ENCODE assay signal across 19 mouse cellular contexts in the genomic region with DNA sequence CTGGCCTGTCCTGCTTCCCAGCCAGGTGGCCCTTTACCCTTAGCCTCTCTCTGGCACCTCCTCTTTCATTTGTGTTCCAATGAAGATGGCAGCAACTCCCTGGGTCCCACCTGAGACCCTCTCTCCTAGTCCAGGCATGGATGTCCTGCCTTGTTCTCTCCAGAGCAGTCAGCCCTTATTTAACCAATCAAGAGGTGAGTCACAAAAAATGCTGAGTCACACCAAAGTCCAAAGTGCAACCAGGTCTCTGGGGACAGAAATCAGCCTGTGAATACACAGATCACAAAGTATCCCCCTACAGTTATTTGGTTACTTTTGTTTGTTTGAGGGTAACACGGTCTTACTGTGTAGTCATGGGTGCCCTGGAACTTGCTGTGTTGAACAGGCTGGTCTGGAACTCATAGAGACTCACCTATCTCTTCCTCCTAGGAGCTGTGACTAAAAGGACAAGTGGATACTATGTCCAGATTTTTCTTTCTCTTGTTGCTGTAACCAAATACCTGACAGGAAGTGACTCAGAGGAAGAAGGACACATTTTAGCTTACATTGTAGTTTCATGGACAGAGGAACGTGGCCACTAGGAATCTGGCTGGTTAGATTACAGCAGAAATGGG. TPM values are rescaled to one million over a fixed set of nuclear protein-coding genes. Genes with fewer than 3 reads are reported as not detected.
DNase-seq lines count a peak whose midpoint lies in the region; ATAC-seq lines count a peak whose summit lies in the region.
"Had no signal": no experiment of that assay in that cellular context is flagged by ENCODE, and none has a peak within 500 bp of the region (broad histone marks: within the 10 kb centered on the region; RNA-seq: fewer than 3 reads in every experiment).

No protein-coding gene starts in this region.

- 0 out of 2 replicates have a peak, but pooled peaks have one; percentile 36 for ATAC-seq in liver, embryonic 13.5 days (ENCODE audit: low read depth)
- ATAC-seq in liver, embryonic 11.5 days (replicated peaks; ENCODE audit: low FRiP score), result no peak
- ATAC-seq in midbrain, embryonic 16.5 days, result no peak
- ATAC-seq: forebrain, embryonic 14.5 days; midbrain, embryonic 15.5 days had no signal

- H3K4me1 ChIP-seq in liver, embryonic 13.5 days (replicated peaks), result 0 out of 2 replicates have a peak, but pooled peaks cover 2% of the 10 kb centered on the region
- H3K4me1 ChIP-seq in liver, embryonic 11.5 days (replicated peaks; ENCODE audit: control insufficient read depth, insufficient read depth, low read length), result no peaks in the 10 kb centered on the region
- H3K4me1 ChIP-seq in midbrain, embryonic 16.5 days (ENCODE audit: control insufficient read depth, insufficient read depth, low read length), result peaks cover 9% of the 10 kb centered on the region; the same call in 1 of the 2 replicates
- H3K4me1 ChIP-seq: kidney, embryonic 15.5 days; limb, embryonic 12.5 days; lung, embryonic 15.5 days had no signal

- no peaks in the 10 kb centered on the region for H3K27me3 ChIP-seq in liver, embryonic 13.5 days
- H3K27me3 ChIP-seq in liver, embryonic 11.5 days (replicated peaks; ENCODE audit: control insufficient read depth, insufficient read depth, low read length), result no peaks in the 10 kb centered on the region
- H3K27me3 ChIP-seq in midbrain, embryonic 16.5 days (ENCODE audit: control insufficient read depth, insufficient read depth, low read depth, low read length), result no peaks in the 10 kb centered on the region
- H3K27me3 ChIP-seq: kidney, embryonic 15.5 days; limb, embryonic 12.5 days; lung, embryonic 15.5 days; midbrain, embryonic 15.5 days had no signal

- H3K4me3 ChIP-seq in liver, embryonic 13.5 days (replicated peaks), result no peak overlapping the region
- no peak overlapping the region for H3K4me3 ChIP-seq in liver, embryonic 11.5 days (ENCODE audit: low read depth, low read length)
- no peak overlapping the region for H3K4me3 ChIP-seq in midbrain, embryonic 16.5 days (ENCODE audit: low read depth, low read length)
- H3K4me3 ChIP-seq: kidney, embryonic 15.5 days; layer of hippocampus, adult 2 months; limb, embryonic 12.5 days; lung, embryonic 15.5 days; midbrain, embryonic 15.5 days had no signal

- H3K4me2 ChIP-seq in liver, embryonic 13.5 days, result no peak overlapping the region
- H3K4me2 ChIP-seq in liver, embryonic 11.5 days, result no peak overlapping the region
- no peak overlapping the region for H3K4me2 ChIP-seq in midbrain, embryonic 16.5 days (ENCODE audit: low read length)
- H3K4me2 ChIP-seq: heart, embryonic 11.5 days; kidney, embryonic 15.5 days; limb, embryonic 12.5 days; lung, embryonic 15.5 days; midbrain, embryonic 15.5 days had no signal

- no peak overlapping the region for H3K27ac ChIP-seq in liver, embryonic 13.5 days
- H3K27ac ChIP-seq in liver, embryonic 11.5 days (ENCODE audit: low read depth, low read length), result no peak overlapping the region
- H3K27ac ChIP-seq in midbrain, embryonic 16.5 days (ENCODE audit: low read length), result no peak overlapping the region
- H3K27ac ChIP-seq: kidney, embryonic 15.5 days; layer of hippocampus, adult 2 months; limb, embryonic 12.5 days; lung, embryonic 15.5 days; midbrain, embryonic 15.5 days had no signal

- DNase-seq in liver, embryonic 13.5 days, result no peak
- no peak for DNase-seq in liver, embryonic 11.5 days (ENCODE audit: low spot score)
- DNase-seq in Muller cell, postnatal 12 days (ENCODE audit: inconsistent ontology term), result peak; percentile 15
- DNase-seq in large intestine, adult 2 months (ENCODE audit: low read depth, low spot score), result peak; percentile 18
- no peak for DNase-seq in lung, adult 18-20 months
- DNase-seq in spleen, postnatal 4 days (ENCODE audit: low spot score in 2 of 2), result no peak
- DNase-seq: cerebellum, adult 18-20 months; cerebellum, postnatal 36 days; gastrocnemius, postnatal 36 days; heart, postnatal 14 days; retina, postnatal 1 day had no signal

- no peaks in the 10 kb centered on the region for H3K9me3 ChIP-seq in liver, embryonic 13.5 days (replicated peaks)
- no peaks in the 10 kb centered on the region for H3K9me3 ChIP-seq in liver, embryonic 11.5 days (ENCODE audit: control insufficient read depth, low read length)
- H3K9me3 ChIP-seq in midbrain, embryonic 16.5 days (replicated peaks; ENCODE audit: control insufficient read depth, low read length, poor library complexity, severe bottlenecking), result no peaks in the 10 kb centered on the region
- H3K9me3 ChIP-seq: kidney, embryonic 15.5 days; lung, embryonic 15.5 days; midbrain, embryonic 15.5 days had no signal

- H3K36me3 ChIP-seq in liver, embryonic 13.5 days, result no peaks in the 10 kb centered on the region
- no peaks in the 10 kb centered on the region for H3K36me3 ChIP-seq in liver, embryonic 11.5 days (ENCODE audit: control insufficient read depth, insufficient read depth, low read length)
- no peaks in the 10 kb centered on the region for H3K36me3 ChIP-seq in midbrain, embryonic 16.5 days (ENCODE audit: control insufficient read depth, insufficient read depth, low read length)
- H3K36me3 ChIP-seq: kidney, embryonic 15.5 days; limb, embryonic 12.5 days; lung, embryonic 15.5 days; midbrain, embryonic 15.5 days had no signal

- 27% methylated on average over 2 of the region's 2 CpGs for WGBS in liver, embryonic 13.5 days (ENCODE audit: insufficient replicate concordance)
- 61% methylated on average over 2 of the region's 2 CpGs for WGBS in liver, embryonic 11.5 days
- 32% methylated on average over 2 of the region's 2 CpGs for WGBS in large intestine, adult 2 months
- WGBS in midbrain, embryonic 16.5 days, result 77% methylated on average over 2 of the region's 2 CpGs

- no peak overlapping the region for H3K9ac ChIP-seq in liver, embryonic 13.5 days
- H3K9ac ChIP-seq in liver, embryonic 11.5 days (ENCODE audit: low read depth, low read length), result no peak overlapping the region
- no peak overlapping the region for H3K9ac ChIP-seq in midbrain, embryonic 16.5 days (ENCODE audit: low read depth, low read length)
- H3K9ac ChIP-seq: kidney, embryonic 15.5 days; limb, embryonic 12.5 days; lung, embryonic 15.5 days; midbrain, embryonic 15.5 days had no signal

RNA-seq across cellular contexts. Expression of gene Pcsk6, which starts 38.9 kb away (rescaled TPM):
- 0.51 and 0.63 TPM in 2 replicates for polyA plus RNA-seq in liver, embryonic 13.5 days (2015; fragmentation: Nextera tagmentation; extraction: Ambion mirVana)
- 1.3 and 1.8 TPM in 2 replicates for polyA plus RNA-seq in liver, embryonic 11.5 days (2014; fragmentation: Nextera tagmentation; extraction: Ambion mirVana)
- 7.1 and 9.1 TPM in 2 replicates for polyA plus RNA-seq in large intestine, adult 2 months (2012; rRNA removed)
- polyA plus RNA-seq in midbrain, embryonic 16.5 days (2015; fragmentation: Nextera tagmentation; extraction: Ambion mirVana), result 0.82 and 1.2 TPM in 2 replicates

Comparison
In these comparisons a context has a peak if more than half of its experiments do, and no peak if none do; other contexts are left out.
1. DNase-seq: peak in Muller cell, postnatal 12 days (single experiment) and large intestine, adult 2 months (single experiment); none in liver, embryonic 13.5 days (single experiment), liver, embryonic 11.5 days (single experiment), lung, adult 18-20 months (0 of 2) and spleen, postnatal 4 days (0 of 2).